In the genomic region with DNA sequence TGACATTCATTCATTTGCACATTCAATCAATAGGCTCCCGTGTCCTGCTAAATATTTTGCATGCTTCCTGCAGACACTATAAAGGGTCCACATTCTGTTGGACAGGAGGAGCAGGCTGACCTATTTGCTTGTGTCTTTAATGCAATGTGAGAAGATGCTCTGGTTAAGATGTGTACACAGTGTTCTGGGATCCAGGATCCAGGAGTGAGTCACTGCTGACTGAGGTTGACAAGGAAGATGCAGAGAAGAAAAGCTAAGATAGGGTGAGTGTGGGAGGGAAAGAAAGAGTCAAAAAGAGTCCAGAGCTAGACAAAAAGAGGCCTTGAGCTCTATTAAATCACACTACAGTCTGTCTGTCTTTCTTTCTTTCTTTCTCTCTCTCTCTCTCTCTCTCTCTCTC, we compare ENCODE assay signal across 14 mouse cellular contexts.
"Had no signal": no experiment of that assay in that cellular context is flagged by ENCODE, and none has a peak within 500 bp of the region (broad histone marks: within the 10 kb centered on the region; RNA-seq: fewer than 3 reads in every experiment).

No protein-coding gene starts in this region.

- ATAC-seq: midbrain, embryonic 15.5 days had no signal

- H3K4me3 ChIP-seq: midbrain, embryonic 13.5 days; midbrain, embryonic 15.5 days; neural tube, embryonic 12.5 days; stomach, embryonic 15.5 days had no signal

- H3K9ac ChIP-seq: lung, embryonic 14.5 days; midbrain, embryonic 13.5 days; midbrain, embryonic 15.5 days; neural tube, embryonic 12.5 days; stomach, embryonic 15.5 days had no signal

- H3K36me3 ChIP-seq: midbrain, embryonic 13.5 days; midbrain, embryonic 15.5 days; neural tube, embryonic 12.5 days; stomach, embryonic 15.5 days had no signal

- H3K27me3 ChIP-seq: neural tube, embryonic 12.5 days; stomach, embryonic 15.5 days had no signal

- DNase-seq: lung, adult 18-20 months; lung, embryonic 14.5 days; lung, postnatal 10 days; lung, postnatal 4 days; right cerebral cortex, postnatal 14 days; thymus, adult 2 months; thymus, postnatal 25 days; thymus, postnatal 4 days had no signal

- H3K4me2 ChIP-seq: lung, embryonic 14.5 days; midbrain, embryonic 11.5 days; midbrain, embryonic 13.5 days; midbrain, embryonic 15.5 days; neural tube, embryonic 12.5 days; stomach, embryonic 15.5 days had no signal

- H3K9me3 ChIP-seq: midbrain, embryonic 13.5 days; midbrain, embryonic 15.5 days; neural tube, embryonic 12.5 days; stomach, embryonic 15.5 days had no signal

- H3K27ac ChIP-seq: midbrain, embryonic 13.5 days; midbrain, embryonic 15.5 days; neural tube, embryonic 12.5 days; stomach, embryonic 15.5 days; stomach, postnatal 0 days had no signal

- H3K4me1 ChIP-seq: stomach, embryonic 15.5 days had no signal
